Mouse (Mus musculus): Measurements from ENCODE around the gene Stk10.
A peak's percentile ranks its signal among the peaks of the same experiment; 100 is the strongest.
"Not testable (repeated sequence)": the region's sequence is repeated elsewhere in the genome, so short reads cannot be mapped to it uniquely, and the experiment has no call there.

The Stk10 gene

DNA sequence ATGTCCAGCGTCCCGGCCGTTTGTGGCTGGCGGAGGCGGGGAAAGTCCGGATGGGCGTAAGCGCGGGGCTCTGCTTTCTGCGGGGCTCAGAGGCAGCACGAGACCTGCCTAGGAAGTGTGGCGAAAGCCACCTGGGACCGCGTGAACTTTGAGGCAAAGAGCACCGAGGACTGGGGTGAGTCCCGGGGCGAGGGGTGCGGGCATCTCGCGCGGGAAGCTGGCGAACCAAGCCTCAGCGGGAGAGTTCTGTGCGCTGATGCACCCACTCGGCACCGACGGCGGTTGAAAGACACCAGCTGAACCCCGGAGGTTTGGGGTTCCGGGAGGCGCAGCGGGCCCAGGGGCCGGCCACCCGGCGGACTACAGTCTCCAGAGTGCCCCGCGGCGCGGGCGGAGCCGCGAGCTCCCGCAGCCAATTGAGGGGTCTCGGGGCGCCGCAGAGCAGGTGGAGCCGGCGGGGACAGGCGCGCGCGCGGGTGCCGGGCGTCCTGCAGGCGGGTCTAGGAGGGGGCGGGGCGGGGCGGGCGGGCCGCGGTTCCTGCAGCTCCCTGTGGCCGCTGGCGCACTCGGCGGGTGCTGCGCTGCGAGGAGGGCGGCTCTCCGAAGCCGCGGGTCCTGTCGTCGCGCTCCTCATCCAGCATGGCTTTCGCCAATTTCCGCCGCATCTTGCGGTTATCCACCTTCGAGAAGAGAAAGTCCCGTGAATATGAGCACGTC, at the start of gene Stk10:
Gene Stk10 (plus strand): TSS at position 541 of the 717 bp plus-strand sequence.
- DNase-seq, result peak; percentile 93

- DNase-seq, result no peak
These were observed 47.8 kb upstream of the Stk10 start for GRCm38 (mm10) chr11:32485290-32485689.

- DNase-seq, result no peak
These were observed 46.5 kb upstream of the Stk10 start for GRCm38 (mm10) chr11:32486621-32487020.

- DNase-seq, result no peak
These were observed 45.6 kb upstream of the Stk10 start for GRCm38 (mm10) chr11:32487501-32487900.

GRCm38 (mm10) chr11:32488344-32488743, 44.8 kb upstream of the Stk10 start:
- DNase-seq, result no peak

GRCm38 (mm10) chr11:32488808-32489670, 44.1 kb upstream of the Stk10 start:
- DNase-seq, result no peak

DNA sequence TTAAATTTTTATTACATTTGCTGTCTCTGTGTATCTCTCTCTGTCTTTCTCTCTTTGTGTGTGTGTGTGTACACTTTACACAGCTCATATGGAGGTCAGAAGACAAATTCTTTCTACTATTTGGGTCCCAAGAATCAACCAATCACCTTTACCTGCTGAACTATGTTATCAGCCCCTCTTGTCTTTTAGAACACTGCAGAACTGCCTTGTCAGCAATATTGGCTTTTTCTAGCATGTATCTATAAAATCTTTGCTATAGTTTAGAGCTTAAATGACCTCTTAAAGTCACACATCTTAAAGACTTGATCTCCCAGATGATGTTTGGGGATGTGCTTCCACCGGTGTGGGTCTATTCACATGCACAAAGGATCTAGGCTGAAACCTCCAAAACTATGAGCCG, 42.0 kb upstream of the Stk10 start:
- DNase-seq, result no peak

- no peak for DNase-seq
These were observed 39.8 kb upstream of the Stk10 start for GRCm38 (mm10) chr11:32493312-32493711.

- no peak for DNase-seq
These were observed 37.8 kb upstream of the Stk10 start for GRCm38 (mm10) chr11:32495283-32495682.

- DNase-seq, result peak; percentile 36
These were observed 34.2 kb upstream of the Stk10 start for GRCm38 (mm10) chr11:32498757-32499535.

DNA sequence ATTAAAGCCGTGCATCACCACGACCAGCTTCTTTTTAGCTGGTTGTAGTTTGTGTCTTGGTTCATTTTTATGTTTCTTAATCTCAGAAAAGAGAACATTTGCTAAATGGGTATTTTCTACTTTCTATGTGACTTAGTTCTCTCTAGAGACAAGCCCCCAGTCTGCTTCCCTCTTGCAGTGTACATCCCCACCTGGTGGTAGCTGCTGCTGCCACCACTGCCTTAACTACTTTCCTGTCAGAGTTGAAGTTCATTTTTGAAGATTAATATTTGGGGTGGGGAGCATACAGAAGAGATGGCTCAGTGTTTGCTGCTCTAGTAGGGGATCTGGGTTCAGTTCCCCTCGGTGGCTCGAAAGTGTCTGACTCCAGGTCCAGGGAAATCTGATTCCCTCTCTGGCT, 33.2 kb upstream of the Stk10 start:
- no peak for DNase-seq

- DNase-seq, result no peak
These were observed 29.4 kb upstream of the Stk10 start for GRCm38 (mm10) chr11:32503711-32504110.

DNA sequence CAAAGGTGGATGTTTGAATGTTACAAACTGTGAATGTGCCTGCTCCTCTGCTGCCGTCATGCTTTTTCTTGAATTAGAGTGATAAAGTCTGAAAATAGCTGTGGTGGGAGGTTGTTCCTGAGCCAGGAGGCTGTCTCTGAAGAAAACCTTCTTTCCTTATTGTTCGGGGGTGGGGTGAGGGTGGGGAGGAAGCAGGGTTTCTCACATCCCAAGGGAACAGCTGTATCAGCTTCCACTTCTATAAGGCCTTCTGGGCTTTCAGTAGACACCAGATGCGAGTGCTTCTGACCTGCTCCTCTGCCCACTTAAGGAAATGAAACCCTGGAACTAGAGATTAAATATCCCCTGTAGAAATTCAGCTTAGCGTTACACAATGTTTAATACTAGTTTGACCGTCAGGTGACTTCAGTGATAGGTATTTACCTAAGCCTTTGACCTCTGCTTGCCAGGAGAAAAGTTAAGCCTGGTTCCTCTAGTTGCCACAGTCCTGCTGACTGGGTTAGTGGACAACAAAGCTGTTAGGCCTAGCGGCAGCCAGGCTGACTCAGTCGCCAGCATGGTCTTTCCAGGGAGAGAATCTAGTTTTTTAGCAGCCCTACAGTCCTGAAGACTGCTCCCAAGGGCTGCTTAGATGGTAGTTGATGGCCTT, 27.9 kb upstream of the Stk10 start:
- no peak for DNase-seq

DNA sequence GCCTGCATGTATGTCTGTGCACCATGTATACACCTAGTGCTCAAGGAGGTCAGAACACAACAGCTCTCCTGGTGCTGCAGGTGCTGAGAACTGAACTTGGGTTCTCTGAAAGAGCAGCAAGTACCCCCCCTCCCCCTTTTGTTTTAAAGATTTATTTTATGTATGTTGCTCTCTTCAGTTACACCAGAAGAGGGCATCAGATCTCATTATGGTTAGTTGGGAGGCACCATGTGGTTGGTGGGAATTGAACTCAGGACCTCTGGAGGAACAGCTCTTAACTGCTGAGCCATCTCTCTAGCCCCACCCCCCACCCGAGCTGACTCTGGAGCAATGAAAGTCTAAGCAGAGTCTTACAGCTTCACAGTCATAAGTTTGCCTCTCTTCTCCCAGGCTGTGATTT, 22.2 kb upstream of the Stk10 start:
- no peak for DNase-seq

- DNase-seq, result not testable (repeated sequence)
These were observed 18.3 kb upstream of the Stk10 start for GRCm38 (mm10) chr11:32514853-32515252.

GRCm38 (mm10) chr11:32516091-32516490, 17.0 kb upstream of the Stk10 start:
- no peak for DNase-seq

DNA sequence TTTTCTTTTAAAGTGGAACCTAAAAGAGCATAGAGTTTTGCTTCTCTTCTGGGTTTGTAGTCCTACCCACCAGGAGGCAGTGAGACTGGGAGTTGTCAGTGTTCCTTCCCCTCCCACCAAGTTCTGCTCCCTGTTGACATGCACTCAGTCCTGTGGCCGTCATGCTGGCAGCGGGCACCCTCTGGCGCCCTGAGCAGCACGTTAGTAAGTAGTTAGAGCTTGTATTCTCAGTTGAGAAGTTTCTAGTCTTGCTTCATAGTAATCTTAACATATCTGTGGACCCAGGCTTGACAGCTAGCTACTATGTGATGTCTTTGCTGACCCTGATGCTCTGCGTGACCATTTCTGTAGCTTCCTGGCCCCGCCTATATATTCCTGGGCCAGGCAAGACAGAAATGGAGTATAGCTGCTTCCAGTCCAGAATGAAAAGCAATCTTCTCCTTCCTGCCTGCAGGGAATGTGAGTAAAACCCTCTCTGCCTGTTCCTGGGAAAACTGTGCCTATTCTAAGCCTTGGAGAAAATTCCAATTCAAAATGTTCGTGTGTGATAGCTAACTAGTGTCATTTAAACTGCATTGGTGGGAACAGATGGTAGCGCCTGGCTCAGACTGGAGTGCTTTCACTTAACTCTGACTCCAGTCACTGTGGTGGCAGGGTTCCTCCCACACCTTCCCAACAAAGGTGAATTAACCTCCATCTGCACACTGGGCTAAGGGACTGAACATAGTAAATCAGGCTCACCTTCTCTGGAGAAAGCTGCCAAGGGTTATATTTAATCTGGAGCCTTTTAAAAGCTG, 16.0 kb upstream of the Stk10 start:
- peak; percentile 53 for DNase-seq

DNA sequence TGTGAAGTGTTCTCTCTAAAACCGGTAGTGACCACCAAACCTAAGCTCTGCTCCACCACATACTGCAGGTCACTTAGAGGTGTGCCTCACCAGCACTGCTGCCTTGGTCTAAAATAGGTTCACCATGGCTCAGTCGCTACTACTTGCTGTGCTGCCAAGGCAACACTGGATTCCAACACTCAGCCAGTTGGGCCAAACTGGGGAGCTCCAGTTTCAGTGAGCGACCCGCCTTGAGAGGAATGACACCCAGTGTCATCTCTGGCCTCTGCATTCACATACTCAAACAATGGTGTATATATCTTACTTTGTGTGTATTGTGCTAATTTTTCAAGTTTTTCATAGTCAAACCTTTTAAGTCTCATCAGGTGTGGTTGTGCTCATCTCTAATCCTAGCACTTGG, 14.3 kb upstream of the Stk10 start:
- no peak for DNase-seq

GRCm38 (mm10) chr11:32519354-32519753, 13.8 kb upstream of the Stk10 start:
- DNase-seq, result no peak

DNA sequence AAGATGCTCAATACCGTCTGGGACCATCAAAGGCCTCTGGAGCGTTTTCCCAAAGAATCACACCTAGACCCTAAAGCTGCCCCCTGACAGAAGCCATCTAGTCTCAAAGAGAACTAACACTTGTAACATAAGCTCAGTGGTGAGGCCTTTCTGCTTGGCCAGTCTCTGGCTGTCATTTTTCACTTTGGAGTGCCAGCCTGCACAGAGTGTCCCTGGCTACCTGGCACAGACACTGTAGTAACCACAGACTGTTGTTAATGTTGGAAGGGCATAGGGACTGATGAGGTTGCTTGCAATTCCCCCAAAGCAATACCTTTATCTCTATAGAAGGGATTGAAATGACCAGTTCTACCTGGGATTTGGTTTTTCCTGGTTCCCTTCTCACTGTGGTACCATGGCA, 11.9 kb upstream of the Stk10 start:
- DNase-seq, result no peak

GRCm38 (mm10) chr11:32524122-32524920, 8.8 kb upstream of the Stk10 start:
- DNase-seq, result no peak
